Mouse (Mus musculus): ENCODE results near the gene Ace2. TPM values are rescaled to one million over a fixed set of nuclear protein-coding genes. Genes with fewer than 3 reads are reported as not detected.

The Ace2 gene
- total RNA-seq (2012; rRNA removed) (0.08 TPM in 1 of 2 replicates, not detected in the other), total RNA-seq (2014; rRNA removed) (not detected in 2 replicates), polyA plus RNA-seq (2012; ENCODE audit: insufficient read length, low read depth) (not detected in 2 replicates)

DNA sequence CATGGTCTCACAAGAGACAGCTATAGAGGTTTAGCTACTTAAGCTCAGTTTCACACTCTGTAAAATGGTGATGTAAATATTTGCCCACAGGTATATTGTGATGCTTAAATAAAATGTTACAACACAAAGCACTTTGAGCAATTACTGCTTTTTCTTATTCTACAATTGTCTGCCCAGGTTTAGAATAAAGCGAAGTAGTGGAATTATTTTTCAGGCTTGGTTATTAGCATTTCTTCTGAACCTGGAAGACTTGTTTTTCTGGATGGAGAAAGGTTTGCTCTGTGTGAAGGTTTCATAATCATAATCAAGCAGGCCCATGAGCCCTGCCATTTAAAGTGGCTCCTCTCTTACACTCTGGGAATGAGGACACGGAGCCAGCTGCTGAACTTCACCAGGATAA is at the start of gene Ace2:
TSS of gene Ace2 (plus strand) at position 301 of the 400 bp plus-strand sequence.
- in situ Hi-C loops (cut with MboI; ENCODE audit: low pct_ligation_motif_present, low pct_unique_long_range_greater_than_20kb, low sequenced_read_pairs): no loop called here
- no peaks in the 10 kb centered on the region for H3K79me2 ChIP-seq (replicated peaks; ENCODE audit: control insufficient read depth, extremely low read depth, insufficient read depth, poor library complexity, severe bottlenecking)
- TF ChIP-seq MAZ (IDR thresholded peaks at IDR 0.05; ENCODE audit: low read depth, low read length) (no peak), NRF1 (IDR thresholded peaks at IDR 0.05; ENCODE audit: low read depth, low read length) (no peak), ZKSCAN1 (IDR thresholded peaks at IDR 0.05; ENCODE audit: borderline replicate concordance, low read depth, low read length) (no peak), CHD1 (IDR thresholded peaks at IDR 0.05; ENCODE audit: low read depth, low read length) (no peak), TBP (conservative IDR thresholded peaks at IDR 0.05; ENCODE audit: low read depth, low read length) (no peak), GABPA (IDR thresholded peaks at IDR 0.05; ENCODE audit: insufficient replicate concordance, low read depth, low read length) (no peak), SIN3A (IDR thresholded peaks at IDR 0.05; ENCODE audit: low read length) (no peak), MAX (IDR thresholded peaks at IDR 0.05; ENCODE audit: low read length) (no peak), ETS1 (conservative IDR thresholded peaks at IDR 0.05; ENCODE audit: low read depth, low read length) (no peak), ZMIZ1 (IDR thresholded peaks at IDR 0.05; ENCODE audit: low read depth, low read length) (no peak)
- H3K4me3 ChIP-seq (replicated peaks in 1 of 3; ENCODE audit: low read depth in 2 of 3, low read length in 2 of 3, poor library complexity in 1 of 3): no peak within 1 kb of the TSS
- no peaks in the 10 kb centered on the region for H3K9me3 ChIP-seq (replicated peaks; ENCODE audit: low read length)
- H3K27ac ChIP-seq (ENCODE audit: insufficient read depth, low read depth): no peak within 1 kb of the TSS
- H3K9ac ChIP-seq (ENCODE audit: insufficient read depth, low read depth): no peak within 1 kb of the TSS
- H3K27me3 ChIP-seq (replicated peaks): no peaks in the 10 kb centered on the region
- DNase-seq (ENCODE audit: extremely low read depth): no peak
- dilution Hi-C loops (cut with MboI; ENCODE audit: extremely low pct_ligation_motif_present, extremely low pct_unique_long_range_greater_than_20kb, low sequenced_read_pairs): no loop called here
- H3K4me2 ChIP-seq (ENCODE audit: insufficient read depth, low read depth, poor library complexity, severe bottlenecking): no peak within 1 kb of the TSS
- H3K4me1 ChIP-seq (ENCODE audit: control insufficient read depth in 1 of 2, insufficient read depth in 2 of 2): no peaks in the 10 kb centered on the region
- H3K36me3 ChIP-seq (replicated peaks in 1 of 2; ENCODE audit: control insufficient read depth in 1 of 2, insufficient read depth in 1 of 2, low read length in 1 of 2): no peaks in the 10 kb centered on the region

GRCm38 (mm10) chrX:164089916-164090315 is 49.2 kb upstream of the Ace2 start:
- Histone ChIP-seq H3K4me1 (ENCODE audit: control insufficient read depth in 1 of 2, insufficient read depth in 2 of 2) (no peaks in the 10 kb centered on the region), H3K79me2 (replicated peaks; ENCODE audit: control insufficient read depth, extremely low read depth, insufficient read depth, poor library complexity, severe bottlenecking) (no peaks in the 10 kb centered on the region), H3K4me2 (ENCODE audit: insufficient read depth, low read depth, poor library complexity, severe bottlenecking) (no peak overlapping the region), H3K36me3 (replicated peaks in 1 of 2; ENCODE audit: control insufficient read depth in 1 of 2, insufficient read depth in 1 of 2, low read length in 1 of 2) (no peaks in the 10 kb centered on the region), H3K4me3 (replicated peaks in 1 of 3; ENCODE audit: low read depth in 2 of 3, low read length in 2 of 3, poor library complexity in 1 of 3) (no peak overlapping the region), H3K9me3 (replicated peaks; ENCODE audit: low read length) (no peaks in the 10 kb centered on the region), H3K27me3 (replicated peaks) (no peaks in the 10 kb centered on the region), H3K27ac (ENCODE audit: insufficient read depth, low read depth) (no peak overlapping the region), H3K9ac (ENCODE audit: insufficient read depth, low read depth) (no peak overlapping the region)
- no peak for DNase-seq (ENCODE audit: extremely low read depth)
- in situ Hi-C loops (cut with MboI; ENCODE audit: low pct_ligation_motif_present, low pct_unique_long_range_greater_than_20kb, low sequenced_read_pairs): no loop called here
- TF ChIP-seq GABPA (IDR thresholded peaks at IDR 0.05; ENCODE audit: insufficient replicate concordance, low read depth, low read length): no peak
- no peak for TF ChIP-seq USF1 (IDR thresholded peaks at IDR 0.05; ENCODE audit: low read depth, low read length)
- no peak for TF ChIP-seq CHD1 (IDR thresholded peaks at IDR 0.05; ENCODE audit: low read depth, low read length)
- no peak for TF ChIP-seq USF2 (conservative IDR thresholded peaks at IDR 0.05; ENCODE audit: low read depth, low read length)
- TF ChIP-seq E2F4 (IDR thresholded peaks at IDR 0.05; ENCODE audit: insufficient replicate concordance, low read depth, low read length): no peak
- no peak for TF ChIP-seq TBP (conservative IDR thresholded peaks at IDR 0.05; ENCODE audit: low read depth, low read length)
- TF ChIP-seq RCOR1 (conservative IDR thresholded peaks at IDR 0.05; ENCODE audit: low read depth, low read length): no peak
- no peak for TF ChIP-seq TCF12 (IDR thresholded peaks at IDR 0.05; ENCODE audit: low read depth, low read length)
- TF ChIP-seq SIN3A (IDR thresholded peaks at IDR 0.05; ENCODE audit: low read length): no peak
- no peak for TF ChIP-seq MAZ (IDR thresholded peaks at IDR 0.05; ENCODE audit: low read depth, low read length)
- no peak for TF ChIP-seq POLR2A (IDR thresholded peaks at IDR 0.05; ENCODE audit: low read depth, low read length)
- dilution Hi-C loops (cut with MboI; ENCODE audit: extremely low pct_ligation_motif_present, extremely low pct_unique_long_range_greater_than_20kb, low sequenced_read_pairs): no loop called here
